Mouse (Mus musculus) naive thymus-derived CD4-positive, alpha-beta T cell, adult 2 months (primary cell): ENCODE data around the gene Rsl24d1.
"Not testable (repeated sequence)": the region's sequence is repeated elsewhere in the genome, so short reads cannot be mapped to it uniquely, and the experiment has no call there.

Experiments
- DNase-seq: peaks from one replicate; pipeline ENCODE4 v3.0.0-alpha.2; 2011; ENCODE audit warnings: low read depth

Gene Rsl24d1

GRCm38 (mm10) chr9:73112919-73113906, at the start of gene Rsl24d1:
Gene Rsl24d1, plus strand, starts transcription at chr9:73113426.
- DNase-seq = peak; percentile 91

GRCm38 (mm10) chr9:73063621-73064290, 49.5 kb upstream of the Rsl24d1 start:
- no peak for DNase-seq

DNA sequence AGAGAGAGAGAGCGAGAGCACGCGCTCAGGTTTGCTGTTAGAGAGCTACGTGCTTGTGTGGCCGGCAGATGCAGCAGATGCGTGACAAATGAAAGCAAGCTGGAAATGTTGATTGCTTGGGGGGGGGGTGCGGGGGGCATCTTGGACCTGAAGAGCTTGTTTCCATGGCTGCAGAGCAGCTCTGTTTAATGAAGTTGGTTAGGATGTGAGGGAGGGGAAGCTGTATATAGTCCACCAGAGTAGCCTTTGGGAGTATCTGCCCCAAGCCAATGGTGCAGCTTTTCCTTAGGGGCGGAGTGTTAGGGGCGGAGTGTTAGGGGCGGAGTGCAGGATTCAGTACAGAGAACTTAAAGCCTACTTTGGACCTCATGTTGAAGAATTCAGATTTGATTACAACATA, 46.1 kb upstream of the Rsl24d1 start:
- DNase-seq = no peak

DNA sequence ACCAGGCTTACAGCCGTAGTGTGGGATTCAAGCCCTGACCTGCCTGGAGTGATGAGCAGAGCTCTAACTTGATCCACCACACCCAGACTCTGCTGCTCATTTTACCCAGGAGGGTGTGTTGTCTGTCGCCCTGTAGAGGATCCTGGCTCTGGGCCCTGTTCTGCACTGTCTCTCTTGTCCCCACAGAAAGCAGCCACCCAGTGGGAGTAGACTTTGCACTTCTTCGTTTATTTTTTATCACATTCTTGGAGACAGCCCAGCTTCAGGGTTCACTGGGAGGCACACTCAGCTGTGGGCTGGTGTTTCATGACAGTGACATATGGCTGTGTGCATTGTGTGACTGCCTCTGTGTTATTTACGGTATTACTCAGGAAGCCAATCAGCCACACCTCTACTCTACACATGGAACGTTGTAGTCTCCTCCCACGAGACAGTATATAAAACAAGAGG, 45.0 kb upstream of the Rsl24d1 start:
- peak; percentile 31 for DNase-seq

- no peak for DNase-seq
Observed at GRCm38 (mm10) chr9:73068688-73069087, 44.5 kb upstream of the Rsl24d1 start.

DNA sequence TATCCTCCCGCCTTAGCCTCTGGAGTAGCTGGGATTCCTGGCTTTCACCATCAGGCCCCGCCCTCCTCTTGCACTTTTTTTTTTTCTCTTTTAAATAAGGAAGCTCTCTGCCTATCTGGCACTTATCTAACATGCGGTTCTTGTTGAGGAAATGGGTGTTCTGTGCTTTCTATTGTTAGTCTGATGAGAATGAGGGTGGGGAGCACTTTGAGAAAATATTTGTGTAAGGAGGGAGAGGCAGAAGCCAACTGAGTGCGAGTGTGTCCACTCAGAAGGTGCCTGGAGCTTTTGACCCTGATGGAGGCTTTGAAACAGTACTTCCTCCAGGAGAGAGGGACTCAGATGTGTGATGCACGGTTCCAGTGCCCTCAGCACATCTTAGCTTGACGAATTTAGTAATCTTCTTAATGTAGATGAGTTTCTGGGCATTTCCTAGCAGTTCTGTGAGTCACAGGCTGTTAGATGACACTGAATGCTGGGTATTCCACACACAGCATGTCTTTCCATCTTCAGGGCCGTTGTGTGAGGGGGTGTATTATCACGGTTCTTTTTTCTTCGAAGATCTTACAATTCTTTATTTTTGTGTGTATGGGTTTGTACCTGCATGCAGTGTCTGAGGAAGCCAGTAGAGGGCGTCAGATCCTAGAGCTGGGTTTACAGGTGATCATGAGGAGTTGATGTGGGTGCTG, 42.1 kb upstream of the Rsl24d1 start:
- peak; percentile 63 for DNase-seq

DNA sequence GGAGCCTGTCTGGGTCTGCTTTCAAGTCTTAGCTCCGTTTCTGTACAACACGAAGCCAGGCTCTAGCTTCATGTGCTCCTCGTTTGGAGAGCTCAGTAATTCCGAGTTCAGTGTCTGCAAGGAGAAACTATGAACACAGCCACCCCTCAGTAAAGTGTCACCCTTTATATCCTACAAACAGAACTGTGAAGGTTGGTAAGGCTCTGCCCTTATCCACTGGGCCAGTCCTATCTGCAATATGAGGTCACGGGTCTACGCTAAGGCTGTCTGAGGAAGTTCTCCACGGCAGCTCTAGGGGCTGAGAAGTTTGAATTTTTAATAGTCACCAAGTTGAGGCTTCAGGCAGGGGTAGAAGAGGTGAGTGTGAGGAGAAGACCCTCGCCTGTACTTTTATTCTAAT, 40.8 kb upstream of the Rsl24d1 start:
- peak; percentile 49 for DNase-seq

GRCm38 (mm10) chr9:73073169-73073568, 40.1 kb upstream of the Rsl24d1 start:
- DNase-seq = peak; percentile 76

DNA sequence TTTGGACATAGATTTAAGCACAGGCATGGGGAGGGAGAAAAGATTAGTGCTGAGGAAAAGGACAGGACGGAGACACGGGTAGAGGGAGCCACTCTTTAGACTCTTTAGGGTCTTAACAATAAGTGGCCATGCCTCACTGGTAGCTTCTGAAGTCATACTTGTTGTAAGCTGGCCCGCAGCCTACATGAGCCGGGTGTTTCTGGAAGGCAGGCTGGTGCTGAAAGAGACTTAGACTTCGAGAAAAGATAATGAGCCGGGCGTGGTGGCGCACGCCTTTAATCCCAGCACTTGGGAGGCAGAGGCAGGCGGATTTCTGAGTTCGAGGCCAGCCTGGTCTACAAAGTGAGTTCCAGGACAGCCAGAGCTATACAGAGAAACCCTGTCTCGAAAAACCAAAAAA, 33.9 kb upstream of the Rsl24d1 start:
- DNase-seq = not testable (repeated sequence)

DNA sequence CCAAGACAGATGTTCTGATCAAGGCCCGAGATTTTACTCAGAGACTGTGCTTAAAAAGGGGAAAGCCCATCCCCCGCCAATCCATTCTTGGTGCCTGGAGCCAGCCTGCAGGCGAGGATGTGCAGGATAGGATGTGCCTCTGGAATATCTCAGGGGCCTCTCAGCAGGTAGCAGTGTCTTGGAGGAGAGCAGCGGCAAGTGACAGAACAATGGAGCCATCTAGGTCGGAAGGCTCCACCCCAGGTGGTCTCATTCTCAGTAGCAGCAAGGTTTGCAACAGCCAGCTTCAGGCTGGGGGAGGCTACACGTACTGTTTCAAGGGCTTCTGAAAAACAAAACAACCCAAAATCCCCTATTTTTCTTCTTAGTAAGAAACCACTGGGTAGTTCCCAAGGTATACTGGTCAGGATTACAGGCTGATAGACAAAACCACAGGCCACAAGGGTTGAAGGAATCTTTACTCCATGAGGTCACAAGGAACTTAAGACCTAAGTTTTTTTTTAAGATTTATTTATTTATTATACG, 33.4 kb upstream of the Rsl24d1 start:
- no peak for DNase-seq

GRCm38 (mm10) chr9:73082291-73083000, 30.8 kb upstream of the Rsl24d1 start:
- DNase-seq = no peak

DNA sequence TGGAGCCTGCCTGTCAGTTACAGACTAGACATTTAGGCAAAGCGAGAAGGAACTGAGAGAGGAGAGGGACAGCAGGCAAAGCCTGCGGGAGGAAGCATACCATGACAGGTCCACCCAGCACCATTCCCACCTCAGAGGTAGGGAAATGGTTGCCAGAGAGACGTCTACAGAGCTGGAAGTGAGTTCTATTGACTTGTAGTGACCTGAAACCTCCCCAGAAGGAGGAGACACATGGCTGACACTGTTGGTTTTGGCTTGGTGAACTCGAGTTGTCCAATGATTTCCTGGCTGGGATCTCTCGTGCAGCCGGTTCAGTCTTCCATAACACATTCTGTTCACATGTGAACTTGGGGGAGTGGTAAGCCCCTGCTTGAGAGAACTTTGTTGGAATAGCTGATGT, 29.3 kb upstream of the Rsl24d1 start:
- no peak for DNase-seq

- peak; percentile 29 for DNase-seq
Observed at GRCm38 (mm10) chr9:73085845-73086244, 27.4 kb upstream of the Rsl24d1 start.

DNA sequence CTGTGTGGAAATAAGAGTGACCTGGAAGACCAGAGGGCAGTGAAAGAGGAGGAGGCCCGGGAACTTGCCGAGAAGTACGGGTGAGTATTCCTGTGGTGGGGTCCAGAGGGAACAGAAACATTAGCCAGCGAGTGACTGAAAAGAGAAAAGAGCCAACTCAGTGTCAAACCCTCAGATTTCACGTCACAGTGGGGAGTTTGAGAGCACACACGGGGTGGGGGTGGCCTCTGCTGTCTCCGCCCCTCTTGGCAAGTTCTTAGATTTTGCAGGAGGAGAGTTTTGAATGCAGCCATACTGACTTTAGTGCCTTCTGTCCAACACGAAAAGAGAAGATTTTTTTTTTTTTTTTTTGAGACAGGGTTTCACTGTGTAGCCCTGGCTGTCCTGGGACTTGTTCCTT, 26.1 kb upstream of the Rsl24d1 start:
- DNase-seq = peak; percentile 64

- DNase-seq = peak; percentile 54
Observed at GRCm38 (mm10) chr9:73087581-73087980, 25.6 kb upstream of the Rsl24d1 start.

DNA sequence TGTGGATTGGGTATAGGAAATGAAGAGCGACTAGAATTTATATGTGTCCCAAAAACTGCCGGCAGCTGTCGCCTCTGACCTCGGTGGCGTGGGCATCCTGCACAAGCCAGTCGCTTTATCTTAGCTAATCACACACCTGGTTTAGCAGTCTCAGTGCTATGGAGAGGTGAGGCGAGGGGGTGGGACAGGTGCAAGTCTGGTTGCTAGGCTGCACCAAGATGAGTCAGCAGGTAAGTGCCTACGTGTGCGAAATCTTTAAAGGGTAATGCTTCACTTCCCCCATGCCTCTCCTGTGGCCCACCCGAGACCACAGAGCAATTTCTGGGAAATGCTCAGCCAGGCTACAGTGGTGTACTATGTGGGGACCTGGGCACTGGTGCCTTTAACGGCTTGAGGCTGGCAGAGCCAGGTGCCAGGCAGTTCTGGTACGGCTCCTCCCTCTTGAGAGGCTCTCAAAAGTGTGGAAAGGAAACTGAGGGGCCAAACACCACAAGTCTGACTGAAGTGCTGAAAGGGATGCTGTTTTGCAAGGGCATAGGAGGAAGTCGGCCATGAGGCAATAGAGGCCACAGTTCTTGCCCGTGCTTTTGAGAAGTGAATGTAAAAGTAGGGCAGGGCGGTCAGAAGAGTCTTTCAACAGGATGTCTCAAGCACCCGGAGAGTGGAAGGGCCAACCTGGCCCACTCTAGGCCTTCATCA, 23.9 kb upstream of the Rsl24d1 start:
- DNase-seq = peak; percentile 72

- no peak for DNase-seq
Observed at GRCm38 (mm10) chr9:73090121-73090520, 23.1 kb upstream of the Rsl24d1 start.

DNA sequence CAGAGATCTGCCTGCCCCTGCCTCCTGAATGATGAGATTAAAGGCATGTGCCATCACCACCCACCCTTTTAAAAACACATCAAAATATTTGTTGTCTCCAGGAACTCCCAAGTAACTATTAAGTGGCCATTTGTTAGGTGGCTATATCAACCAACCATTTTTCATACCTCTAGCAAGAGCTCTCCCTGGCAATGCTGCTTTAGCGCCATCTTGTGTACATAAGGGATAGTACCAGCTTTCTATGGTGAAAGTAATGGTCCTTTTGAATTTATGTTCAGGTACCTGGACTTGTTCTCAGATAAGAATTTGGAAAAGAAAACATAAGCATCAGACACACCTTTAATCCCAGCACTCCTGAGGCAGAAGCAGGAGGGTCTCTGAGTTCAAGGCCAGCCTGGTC, 21.5 kb upstream of the Rsl24d1 start:
- DNase-seq = peak; percentile 85

- DNase-seq = no peak
Observed at GRCm38 (mm10) chr9:73094580-73094979, 18.6 kb upstream of the Rsl24d1 start.

- no peak for DNase-seq
Observed at GRCm38 (mm10) chr9:73097898-73098297, 15.3 kb upstream of the Rsl24d1 start.

DNA sequence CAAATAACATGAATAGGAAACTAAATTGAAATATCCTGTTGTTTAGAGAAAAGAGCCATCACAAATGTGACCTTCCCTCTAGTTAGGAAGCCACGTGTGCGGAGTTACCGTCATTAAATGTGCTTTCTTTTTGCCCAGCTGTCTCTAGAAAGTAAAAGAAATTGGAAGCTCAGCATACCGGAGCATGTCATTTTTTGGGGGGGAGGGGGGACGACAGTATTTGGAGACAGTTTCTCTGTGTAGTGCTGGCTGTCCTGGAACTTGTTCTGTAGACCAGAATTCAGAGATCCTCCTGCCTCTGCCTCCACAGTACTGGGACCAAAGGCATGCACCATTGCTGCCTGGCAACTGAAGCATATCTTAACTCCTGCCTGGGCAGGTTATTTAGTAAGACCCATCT, 11.7 kb upstream of the Rsl24d1 start, which contains the start of gene Khdc3:
TSS of gene Khdc3 (plus strand) at position 301 of the 400 bp plus-strand sequence.
- no peak for DNase-seq
